ENCODE assay signal across 8 mouse cellular contexts in the genomic region with DNA sequence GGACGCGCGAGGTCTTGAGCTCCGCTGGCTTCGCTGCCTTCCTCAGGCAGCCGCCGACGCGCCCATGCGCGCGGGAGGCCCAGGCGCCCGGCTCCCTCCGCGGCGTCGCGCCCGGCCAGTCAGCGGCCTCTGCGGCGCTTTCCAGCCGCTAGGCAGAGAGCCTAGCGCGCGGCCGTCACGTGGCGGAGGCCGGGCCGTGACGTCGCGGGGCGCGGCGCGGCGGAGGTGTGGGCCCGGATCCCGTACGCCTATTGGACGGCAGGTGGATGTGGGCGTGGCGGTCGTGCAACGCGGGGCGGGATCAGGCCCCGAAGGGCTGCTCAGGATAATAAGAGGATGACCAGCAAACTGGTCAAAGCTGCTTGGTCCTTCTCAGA. TPM values are rescaled to one million over a fixed set of nuclear protein-coding genes. Genes with fewer than 3 reads are reported as not detected.
DNase-seq lines count a peak whose midpoint lies in the region; ATAC-seq lines count a peak whose summit lies in the region.

A gene (minus strand): TSS at position 184 of the 377 bp plus-strand sequence.

- peak; percentile 96 for DNase-seq in ZHBTc4 (ENCODE audit: low read depth, low spot score)
- peak; percentile 96 to 97 for DNase-seq in gastrocnemius, adult 8-10 months (ENCODE audit: low spot score in 2 of 2)
- peak; percentile 66 for DNase-seq in hindlimb bud, embryonic 11.5 days (ENCODE audit: extremely low spot score, low read depth, low spot score)
- DNase-seq in left cerebral cortex, adult 9 months (ENCODE audit: low spot score in 2 of 2) = peak; percentile 92 to 97
- DNase-seq in right cerebral cortex, postnatal 14 days = peak; percentile 95
- peak; percentile 94 to 96 for DNase-seq in urinary bladder, postnatal 36 days (ENCODE audit: low spot score in 2 of 2)

- peak; percentile 98 for ATAC-seq in common myeloid progenitor, adult 5-6 weeks (replicated peaks; ENCODE audit: low read depth, poor library complexity, severe bottlenecking)
- ATAC-seq in megakaryocyte progenitor cell, adult 5-6 weeks (replicated peaks; ENCODE audit: poor library complexity) = peak; percentile 98

RNA-seq across cellular contexts. Expression of the gene that starts here (rescaled TPM):
- total RNA-seq in common myeloid progenitor, adult 5-6 weeks (2017) = 5.0 and 6.7 TPM in 2 replicates
- total RNA-seq in gastrocnemius, adult 8-10 months (2022) = 10 to 100 TPM in 3 of 4 experiments, 1 to 10 TPM in 1; 7.7 to 14.5 (median 13.0) TPM
- 4.9 and 8.6 TPM in 2 replicates for total RNA-seq in megakaryocyte progenitor cell, adult 5-6 weeks (2015)
- total RNA-seq in megakaryocyte progenitor cell, adult 5-6 weeks (2017) = 3.8 and 6.2 TPM in 2 replicates

Comparison
In these comparisons a context has a peak if more than half of its experiments do, and no peak if none do; other contexts are left out.
1. Peak in every context shown above with its lines: DNase-seq and ATAC-seq.